Mouse (Mus musculus): ENCODE data around the gene Nfia. TPM values are rescaled to one million over a fixed set of nuclear protein-coding genes. Genes with fewer than 3 reads are reported as not detected.

Nfia gene
- total RNA-seq, 1 experiment: 0.27 TPM

DNA sequence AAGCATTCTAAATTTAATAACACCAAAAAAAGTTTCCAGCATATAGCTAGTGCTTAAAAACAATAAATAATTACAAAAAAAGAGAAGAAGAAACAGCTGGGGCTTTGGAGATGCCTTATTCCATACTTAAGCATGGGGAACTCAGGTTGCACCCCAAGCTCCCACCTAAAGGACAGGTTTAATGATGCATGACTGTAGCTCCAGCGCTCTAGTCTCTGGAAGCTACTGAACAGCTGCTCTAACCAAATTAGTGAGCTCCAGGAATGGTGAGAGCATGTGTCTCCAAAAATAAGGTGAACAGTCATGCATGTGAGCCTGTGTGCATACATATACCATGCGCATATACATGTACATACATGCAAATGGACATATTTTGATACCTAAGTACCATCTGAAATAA, 200.5 kb downstream of the Nfia start:
- TF ChIP-seq ZNF384 (IDR thresholded peaks at IDR 0.05; ENCODE audit: low read depth, low read length) (no peak), ZC3H11A (IDR thresholded peaks at IDR 0.05; ENCODE audit: borderline replicate concordance, low read depth, low read length) (no peak), CHD2 (IDR thresholded peaks at IDR 0.05; ENCODE audit: low read depth, low read length) (no peak), HCFC1 (IDR thresholded peaks at IDR 0.05; ENCODE audit: borderline replicate concordance, insufficient read depth, low read length) (no peak), MAFK (IDR thresholded peaks at IDR 0.05; ENCODE audit: insufficient read depth, low read depth, low read length) (no peak)
- no peak overlapping the region for H3K27ac ChIP-seq (ENCODE audit: insufficient read depth, low read depth, low read length, poor library complexity, severe bottlenecking)
- no peak overlapping the region for H3K4me3 ChIP-seq (ENCODE audit: insufficient read depth in 1 of 2, low read depth in 1 of 2, low read length in 2 of 2, poor library complexity in 1 of 2, severe bottlenecking in 1 of 2)
- no peaks in the 10 kb centered on the region for H3K9me3 ChIP-seq (ENCODE audit: control insufficient read depth, insufficient read depth, low read depth, low read length)
- in situ Hi-C loops (cut with MboI; ENCODE audit: low sequenced_read_pairs in 2 of 2, unreplicated experiment in 2 of 2): no loop called here
- H3K9ac ChIP-seq (ENCODE audit: insufficient read depth, low read depth, low read length, poor library complexity, severe bottlenecking): no peak overlapping the region
- H3K4me1 ChIP-seq (ENCODE audit: control insufficient read depth in 2 of 2, insufficient read depth in 2 of 2, low read length in 2 of 2, poor library complexity in 1 of 2): no peaks in the 10 kb centered on the region
- no peaks in the 10 kb centered on the region for H3K36me3 ChIP-seq (ENCODE audit: control insufficient read depth, insufficient read depth, low read length, poor library complexity, severe bottlenecking)
- no peak for DNase-seq (ENCODE audit: low read depth, low spot score)

DNA sequence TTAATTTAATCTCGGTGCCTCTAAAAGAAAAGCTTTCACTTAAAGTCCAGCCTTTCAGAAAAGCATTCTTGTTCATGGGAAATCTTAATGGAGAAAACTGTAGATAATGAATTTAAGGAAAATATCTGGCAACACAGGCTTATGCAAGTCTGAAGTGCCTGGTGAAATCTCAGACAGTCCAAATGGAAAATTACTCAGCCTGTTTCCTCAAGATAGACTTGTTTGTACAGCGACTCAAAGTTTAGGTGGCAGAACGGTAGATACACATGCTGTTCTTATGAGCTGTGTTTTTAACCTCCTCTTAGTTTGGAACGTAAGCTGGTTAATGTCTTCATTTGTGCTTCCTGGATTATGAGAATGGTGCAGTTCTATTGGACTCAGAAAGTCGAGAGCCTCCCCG, 201.5 kb downstream of the Nfia start:
- Histone ChIP-seq H3K4me1 (ENCODE audit: control insufficient read depth in 2 of 2, insufficient read depth in 2 of 2, low read length in 2 of 2, poor library complexity in 1 of 2) (no peaks in the 10 kb centered on the region), H3K9ac (ENCODE audit: insufficient read depth, low read depth, low read length, poor library complexity, severe bottlenecking) (no peak overlapping the region), H3K36me3 (ENCODE audit: control insufficient read depth, insufficient read depth, low read length, poor library complexity, severe bottlenecking) (no peaks in the 10 kb centered on the region), H3K4me3 (ENCODE audit: insufficient read depth in 1 of 2, low read depth in 1 of 2, low read length in 2 of 2, poor library complexity in 1 of 2, severe bottlenecking in 1 of 2) (no peak overlapping the region), H3K27ac (ENCODE audit: insufficient read depth, low read depth, low read length, poor library complexity, severe bottlenecking) (no peak overlapping the region), H3K9me3 (ENCODE audit: control insufficient read depth, insufficient read depth, low read depth, low read length) (no peaks in the 10 kb centered on the region)
- TF ChIP-seq HCFC1 (IDR thresholded peaks at IDR 0.05; ENCODE audit: borderline replicate concordance, insufficient read depth, low read length): no peak
- TF ChIP-seq ZC3H11A (IDR thresholded peaks at IDR 0.05; ENCODE audit: borderline replicate concordance, low read depth, low read length): no peak
- no peak for TF ChIP-seq MAFK (IDR thresholded peaks at IDR 0.05; ENCODE audit: insufficient read depth, low read depth, low read length)
- no peak for TF ChIP-seq CHD2 (IDR thresholded peaks at IDR 0.05; ENCODE audit: low read depth, low read length)
- no peak for TF ChIP-seq ZNF384 (IDR thresholded peaks at IDR 0.05; ENCODE audit: low read depth, low read length)
- DNase-seq (ENCODE audit: low read depth, low spot score): no peak
- in situ Hi-C loops (cut with MboI; ENCODE audit: low sequenced_read_pairs in 2 of 2, unreplicated experiment in 2 of 2): no loop called here

DNA sequence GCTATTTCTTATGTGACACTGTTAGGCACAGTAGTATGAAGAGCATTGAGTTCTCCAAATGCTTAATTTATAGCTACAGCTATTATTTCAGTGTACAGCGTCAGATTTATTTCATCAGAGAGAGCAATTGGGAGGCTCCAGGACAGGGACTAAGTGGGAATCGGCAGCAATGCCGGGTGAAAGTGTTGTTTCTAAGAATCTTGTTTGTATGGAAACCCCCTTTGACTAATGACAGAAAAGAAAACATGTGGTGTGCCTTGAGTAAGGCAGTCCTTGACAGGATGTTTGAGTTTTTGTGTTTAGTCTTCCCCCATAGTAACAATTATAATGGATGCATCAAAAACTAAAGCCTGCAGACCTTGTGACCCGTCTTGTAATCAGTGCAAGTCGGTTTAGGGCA, 204.4 kb downstream of the Nfia start:
- H3K4me1 ChIP-seq (ENCODE audit: control insufficient read depth in 2 of 2, insufficient read depth in 2 of 2, low read length in 2 of 2, poor library complexity in 1 of 2): no peaks in the 10 kb centered on the region
- no peak for DNase-seq (ENCODE audit: low read depth, low spot score)
- H3K4me3 ChIP-seq (ENCODE audit: insufficient read depth in 1 of 2, low read depth in 1 of 2, low read length in 2 of 2, poor library complexity in 1 of 2, severe bottlenecking in 1 of 2): no peak overlapping the region
- H3K27ac ChIP-seq (ENCODE audit: insufficient read depth, low read depth, low read length, poor library complexity, severe bottlenecking): no peak overlapping the region
- in situ Hi-C loops (cut with MboI; ENCODE audit: low sequenced_read_pairs in 2 of 2, unreplicated experiment in 2 of 2): no loop called here
- H3K9me3 ChIP-seq (ENCODE audit: control insufficient read depth, insufficient read depth, low read depth, low read length): no peaks in the 10 kb centered on the region
- no peak for TF ChIP-seq MAFK (IDR thresholded peaks at IDR 0.05; ENCODE audit: insufficient read depth, low read depth, low read length)
- no peak for TF ChIP-seq ZC3H11A (IDR thresholded peaks at IDR 0.05; ENCODE audit: borderline replicate concordance, low read depth, low read length)
- TF ChIP-seq CHD2 (IDR thresholded peaks at IDR 0.05; ENCODE audit: low read depth, low read length): no peak
- TF ChIP-seq ZNF384 (IDR thresholded peaks at IDR 0.05; ENCODE audit: low read depth, low read length): no peak
- TF ChIP-seq HCFC1 (IDR thresholded peaks at IDR 0.05; ENCODE audit: borderline replicate concordance, insufficient read depth, low read length): no peak
- no peaks in the 10 kb centered on the region for H3K36me3 ChIP-seq (ENCODE audit: control insufficient read depth, insufficient read depth, low read length, poor library complexity, severe bottlenecking)
- H3K9ac ChIP-seq (ENCODE audit: insufficient read depth, low read depth, low read length, poor library complexity, severe bottlenecking): no peak overlapping the region

DNA sequence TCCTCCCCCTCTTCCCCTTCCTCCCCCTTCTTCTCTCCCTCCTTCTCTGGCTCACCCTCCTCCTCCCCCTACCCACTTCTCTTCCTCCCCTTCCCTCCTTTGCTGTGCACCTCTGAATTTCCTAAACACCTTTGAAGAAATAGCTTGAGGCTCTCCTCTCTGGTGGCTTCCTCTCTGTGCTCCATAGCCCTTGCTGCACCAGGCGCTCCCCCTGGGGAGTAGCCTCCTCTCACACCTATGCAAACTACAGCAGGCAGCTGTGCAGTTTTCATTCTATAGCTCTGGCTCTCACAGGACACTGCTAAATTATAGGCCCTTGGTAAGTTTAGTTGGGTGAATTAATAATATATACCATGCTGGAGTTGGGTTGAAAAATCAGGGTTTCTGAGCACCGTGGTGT, 211.8 kb downstream of the Nfia start:
- TF ChIP-seq ZNF384 (IDR thresholded peaks at IDR 0.05; ENCODE audit: low read depth, low read length) (no peak), ZC3H11A (IDR thresholded peaks at IDR 0.05; ENCODE audit: borderline replicate concordance, low read depth, low read length) (no peak), CHD2 (IDR thresholded peaks at IDR 0.05; ENCODE audit: low read depth, low read length) (no peak), HCFC1 (IDR thresholded peaks at IDR 0.05; ENCODE audit: borderline replicate concordance, insufficient read depth, low read length) (no peak)
- no peak overlapping the region for H3K9ac ChIP-seq (ENCODE audit: insufficient read depth, low read depth, low read length, poor library complexity, severe bottlenecking)
- no peaks in the 10 kb centered on the region for H3K36me3 ChIP-seq (ENCODE audit: control insufficient read depth, insufficient read depth, low read length, poor library complexity, severe bottlenecking)
- no peak for DNase-seq (ENCODE audit: low read depth, low spot score)
- in situ Hi-C loops (cut with MboI; ENCODE audit: low sequenced_read_pairs in 2 of 2, unreplicated experiment in 2 of 2): no loop called here
- no peaks in the 10 kb centered on the region for H3K4me1 ChIP-seq (ENCODE audit: control insufficient read depth in 2 of 2, insufficient read depth in 2 of 2, low read length in 2 of 2, poor library complexity in 1 of 2)
- no peaks in the 10 kb centered on the region for H3K9me3 ChIP-seq (ENCODE audit: control insufficient read depth, insufficient read depth, low read depth, low read length)
- H3K27ac ChIP-seq (ENCODE audit: insufficient read depth, low read depth, low read length, poor library complexity, severe bottlenecking): no peak overlapping the region
- H3K4me3 ChIP-seq (ENCODE audit: insufficient read depth in 1 of 2, low read depth in 1 of 2, low read length in 2 of 2, poor library complexity in 1 of 2, severe bottlenecking in 1 of 2): no peak overlapping the region

All from ES-E14 (cell line).